8 mouse cellular contexts compared by ENCODE assay signal in genomic region chr6:122763844-122764445, GRCm38 (mm10). TPM values are rescaled to one million over a fixed set of nuclear protein-coding genes. Genes with fewer than 3 reads are reported as not detected.
DNase-seq lines count a peak whose midpoint lies in the region; ATAC-seq and TF ChIP-seq lines count a peak whose summit lies in the region.

No protein-coding gene starts in this region.

- TF ChIP-seq EP300 in MEL (IDR thresholded peaks at IDR 0.05; ENCODE audit: low read depth in 1 of 2, low read length in 2 of 2) = peak; percentile 82 to 85

- no peak for TF ChIP-seq RAD21 in MEL (IDR thresholded peaks at IDR 0.05; ENCODE audit: low read depth, low read length)

- H3K9me3 ChIP-seq in heart, embryonic 11.5 days (replicated peaks; ENCODE audit: control insufficient read depth, low read length) = no peaks in the 10 kb centered on the region
- H3K9me3 ChIP-seq in MEL (replicated peaks; ENCODE audit: insufficient read depth, low read length) = no peaks in the 10 kb centered on the region
- H3K9me3 ChIP-seq in hindbrain, embryonic 12.5 days (replicated peaks) = no peaks in the 10 kb centered on the region

- no peaks in the 10 kb centered on the region for H3K36me3 ChIP-seq in heart, embryonic 11.5 days (ENCODE audit: control insufficient read depth, insufficient read depth, low read length)
- H3K36me3 ChIP-seq in MEL (ENCODE audit: control insufficient read depth in 1 of 2, insufficient read depth in 2 of 2, low read length in 2 of 2) = peaks cover 0 to 35% of the 10 kb centered on the region in 2 experiments; a peak in 2 of 4 replicates
- H3K36me3 ChIP-seq in hindbrain, embryonic 12.5 days = no peaks in the 10 kb centered on the region

- ATAC-seq in heart, embryonic 11.5 days (replicated peaks; ENCODE audit: insufficient number of reproducible peaks, low FRiP score, low TSS enrichment) = no peak
- ATAC-seq in hindbrain, embryonic 12.5 days (ENCODE audit: low FRiP score) = peak; percentile 19
- peak; percentile 10 for ATAC-seq in megakaryocyte-erythroid progenitor cell, adult 5-6 weeks (replicated peaks; ENCODE audit: low FRiP score, low TSS enrichment, poor library complexity, severe bottlenecking)

- 32% methylated on average over 17 of the region's 17 CpGs for WGBS in heart, embryonic 11.5 days (ENCODE audit: insufficient replicate concordance)
- 31% methylated on average over 17 of the region's 17 CpGs for WGBS in hindbrain, embryonic 12.5 days

- peak overlapping the region; percentile 43 for H3K4me3 ChIP-seq in heart, embryonic 11.5 days (ENCODE audit: low read depth, low read length)
- H3K4me3 ChIP-seq in MEL (ENCODE audit: control insufficient read depth in 1 of 2, insufficient read depth in 1 of 2, low read depth in 2 of 2, low read length in 2 of 2) = peak overlapping the region; percentile 48 to 72
- H3K4me3 ChIP-seq in hindbrain, embryonic 12.5 days = peak overlapping the region; percentile 46

- H3K27me3 ChIP-seq in heart, embryonic 11.5 days (ENCODE audit: control insufficient read depth, insufficient read depth, low read length) = no peaks in the 10 kb centered on the region
- no peaks in the 10 kb centered on the region for H3K27me3 ChIP-seq in MEL (ENCODE audit: control insufficient read depth in 1 of 2, insufficient read depth in 2 of 2, low read length in 2 of 2)
- peaks cover 14% of the 10 kb centered on the region for H3K27me3 ChIP-seq in hindbrain, embryonic 12.5 days

- peak overlapping the region; percentile 32; the same call in 1 of the 2 replicates for H3K27ac ChIP-seq in heart, embryonic 11.5 days (ENCODE audit: low read depth, low read length)
- peak overlapping the region; percentile 98 for H3K27ac ChIP-seq in MEL (ENCODE audit: control insufficient read depth, low read depth, low read length)
- peak overlapping the region; percentile 90 for H3K27ac ChIP-seq in hindbrain, embryonic 12.5 days

- H3K4me1 ChIP-seq in heart, embryonic 11.5 days (ENCODE audit: control insufficient read depth, insufficient read depth, low read length) = peaks cover 6% of the 10 kb centered on the region; the same call in 1 of the 2 replicates
- peaks cover 22 to 31% of the 10 kb centered on the region in 2 experiments for H3K4me1 ChIP-seq in MEL (ENCODE audit: control insufficient read depth in 1 of 2, insufficient read depth in 2 of 2, low read length in 2 of 2)
- H3K4me1 ChIP-seq in hindbrain, embryonic 12.5 days = peaks cover 5% of the 10 kb centered on the region; the same call in 1 of the 2 replicates

- TF ChIP-seq CTCF in MEL (IDR thresholded peaks at IDR 0.05 in 2 of 3, conservative IDR thresholded peaks at IDR 0.05 in 1 of 3; ENCODE audit: control insufficient read depth in 1 of 3, insufficient read depth in 1 of 3, low read depth in 2 of 3, low read length in 3 of 3, poor library complexity in 1 of 3, severe bottlenecking in 1 of 3) = no peak

- intact Hi-C loops in heart, postnatal 14 days (cut with DNase I) = no loop called here

- H3K4me2 ChIP-seq in heart, embryonic 11.5 days = peak overlapping the region; percentile 92
- peak overlapping the region; percentile 85 for H3K4me2 ChIP-seq in hindbrain, embryonic 12.5 days (replicated peaks)

- no peak for DNase-seq in heart, postnatal 14 days
- DNase-seq in MEL (ENCODE audit: low read depth, low spot score) = peak; percentile 92
- no peak for DNase-seq in retina, embryonic 14.5 days (ENCODE audit: low spot score)
- no peak for DNase-seq in left cerebral cortex, adult 11 months (ENCODE audit: low spot score)
- DNase-seq in adrenal gland, adult 18-20 months (ENCODE audit: low spot score in 2 of 2) = no peak

- peak overlapping the region; percentile 71 for H3K9ac ChIP-seq in heart, embryonic 11.5 days (ENCODE audit: low read depth, low read length)
- H3K9ac ChIP-seq in MEL (ENCODE audit: control insufficient read depth, low read depth, low read length, poor library complexity, severe bottlenecking) = peak overlapping the region; percentile 65
- H3K9ac ChIP-seq in hindbrain, embryonic 12.5 days = peak overlapping the region; percentile 61

- H3K79me2 ChIP-seq in MEL (ENCODE audit: control insufficient read depth, insufficient read depth, low read length, poor library complexity) = no peaks in the 10 kb centered on the region

- 0 out of 4 replicates have a peak, but pooled peaks have one; percentile 12 to 21 for TF ChIP-seq POLR2A in MEL (IDR thresholded peaks at IDR 0.05; ENCODE audit: control insufficient read depth in 1 of 2, insufficient read depth in 1 of 2, low read depth in 1 of 2, low read length in 2 of 2, poor library complexity in 1 of 2)

TF ChIP-seq in MEL, 35 proteins besides CTCF, POLR2A, EP300 and RAD21 (continues in another document):
- TF ChIP-seq POLR2AphosphoS2 (IDR thresholded peaks at IDR 0.05; ENCODE audit: low read length) (no peak; the same call in 1 of the 2 replicates), ZNF384 (IDR thresholded peaks at IDR 0.05; ENCODE audit: low read depth, low read length) (0 out of 2 replicates have a peak, but pooled peaks have one; percentile 33), SMC3 (IDR thresholded peaks at IDR 0.05; ENCODE audit: low read depth, low read length) (no peak), E2F4 (IDR thresholded peaks at IDR 0.05; ENCODE audit: borderline replicate concordance, low read depth, low read length) (peak; percentile 53; the same call in 1 of the 2 replicates), CHD1 (IDR thresholded peaks at IDR 0.05; ENCODE audit: low read depth, low read length) (no peak; the same call in 1 of the 2 replicates), NRF1 (IDR thresholded peaks at IDR 0.05; ENCODE audit: insufficient read depth, low read depth, low read length, poor library complexity, severe bottlenecking) (0 out of 2 replicates have a peak, but pooled peaks have one; percentile 28), MYB (IDR thresholded peaks at IDR 0.05; ENCODE audit: low read depth, low read length) (peak; percentile 72), RCOR1 (IDR thresholded peaks at IDR 0.05; ENCODE audit: low read depth, low read length) (peak; percentile 78), GABPA (IDR thresholded peaks at IDR 0.05; ENCODE audit: low read depth, low read length) (peak; percentile 7; the same call in 1 of the 2 replicates), USF1 (IDR thresholded peaks at IDR 0.05; ENCODE audit: low read depth, low read length) (peak; percentile 74), MAZ (IDR thresholded peaks at IDR 0.05; ENCODE audit: low read depth, low read length) (no peak), MEF2A (IDR thresholded peaks at IDR 0.05; ENCODE audit: extremely low read depth, insufficient replicate concordance, low read depth, low read length, poor library complexity, severe bottlenecking) (no peak), USF2 (IDR thresholded peaks at IDR 0.05; ENCODE audit: borderline replicate concordance in 1 of 2, insufficient read depth in 1 of 2, low read depth in 1 of 2, low read length in 2 of 2) (no peak), TBP (IDR thresholded peaks at IDR 0.05; ENCODE audit: low read depth, low read length) (peak; percentile 55; the same call in 1 of the 2 replicates), MXI1 (IDR thresholded peaks at IDR 0.05; ENCODE audit: low read depth, low read length) (peak; percentile 86), MAFK (IDR thresholded peaks at IDR 0.05; ENCODE audit: borderline replicate concordance, low read depth, low read length) (no peak), MAX (IDR thresholded peaks at IDR 0.05; ENCODE audit: low read length) (peak; percentile 88), KAT2A (conservative IDR thresholded peaks at IDR 0.05; ENCODE audit: low read depth, low read length) (no peak), GATA1 (IDR thresholded peaks at IDR 0.05; ENCODE audit: low read depth, low read length) (peak; percentile 78), TAL1 (IDR thresholded peaks at IDR 0.05; ENCODE audit: low read length) (peak; percentile 24), CHD2 (IDR thresholded peaks at IDR 0.05; ENCODE audit: low read length) (peak; percentile 21; the same call in 1 of the 2 replicates), SIN3A (IDR thresholded peaks at IDR 0.05; ENCODE audit: low read length) (peak; percentile 74)

RNA-seq across cellular contexts. Expression of gene Slc2a3, which starts 37.5 kb away (rescaled TPM):
- 27.5 and 33.2 TPM in 2 replicates for polyA plus RNA-seq in heart, embryonic 11.5 days (2014; fragmentation: Nextera tagmentation; extraction: Ambion mirVana)
- total RNA-seq in heart, postnatal 14 days (2021) = 1 to 10 TPM; 2.3 to 2.4 TPM
- 78.4 and 108 TPM in 2 replicates for total RNA-seq in MEL (2012; rRNA removed)
- 10 to 100 TPM in 1 of 2 experiments, not detected in 1; 93.4 TPM for polyA plus RNA-seq in MEL (2012; ENCODE audit: insufficient read depth in 1 of 2, insufficient read length in 2 of 2, low read depth in 1 of 2, low replicate concordance in 2 of 2, missing spikeins in 1 of 2)
- 24.7 and 25.3 TPM in 2 replicates for polyA plus RNA-seq in hindbrain, embryonic 12.5 days (2016; fragmentation: Nextera tagmentation; extraction: Ambion mirVana)
- total RNA-seq in megakaryocyte-erythroid progenitor cell, adult 5-6 weeks (2014; fragmentation: Nextera tagmentation) = 13.3 and 18.9 TPM in 2 replicates
- total RNA-seq in megakaryocyte-erythroid progenitor cell, adult 5-6 weeks (2017) = 21.5 and 26.2 TPM in 2 replicates
- total RNA-seq in adrenal gland, adult 18-20 months (2021) = 10 to 100 TPM in 1 of 2 experiments, 1 to 10 TPM in 1; 8.1 to 10.3 TPM

RNA-seq across cellular contexts. Expression of gene Foxj2, which starts 55.8 kb away (rescaled TPM):
- 4.9 and 5.9 TPM in 2 replicates for polyA plus RNA-seq in heart, embryonic 11.5 days (2014; fragmentation: Nextera tagmentation; extraction: Ambion mirVana)
- 10 to 100 TPM; 30.9 to 31.9 TPM for total RNA-seq in heart, postnatal 14 days (2021)
- 2.0 and 2.2 TPM in 2 replicates for total RNA-seq in MEL (2012; rRNA removed)
- polyA plus RNA-seq in MEL (2012; ENCODE audit: insufficient read depth in 1 of 2, insufficient read length in 2 of 2, low read depth in 1 of 2, low replicate concordance in 2 of 2, missing spikeins in 1 of 2) = 1 to 10 TPM in 1 of 2 experiments, not detected in 1; 8.6 TPM
- polyA plus RNA-seq in hindbrain, embryonic 12.5 days (2016; fragmentation: Nextera tagmentation; extraction: Ambion mirVana) = 6.1 and 6.9 TPM in 2 replicates
- 10.4 and 18.1 TPM in 2 replicates for total RNA-seq in megakaryocyte-erythroid progenitor cell, adult 5-6 weeks (2014; fragmentation: Nextera tagmentation)
- total RNA-seq in megakaryocyte-erythroid progenitor cell, adult 5-6 weeks (2017) = 4.3 and 11.3 TPM in 2 replicates
- total RNA-seq in adrenal gland, adult 18-20 months (2021) = 10 to 100 TPM; 17.1 TPM

RNA-seq across cellular contexts. Expression of gene Nanog, which starts 56.7 kb away (rescaled TPM):
- 0.23 and 0.25 TPM in 2 replicates for polyA plus RNA-seq in heart, embryonic 11.5 days (2014; fragmentation: Nextera tagmentation; extraction: Ambion mirVana)
- total RNA-seq in heart, postnatal 14 days (2021) = not detected
- total RNA-seq in MEL (2012; rRNA removed) = not detected in 2 replicates
- polyA plus RNA-seq in MEL (2012; ENCODE audit: insufficient read depth in 1 of 2, insufficient read length in 2 of 2, low read depth in 1 of 2, low replicate concordance in 2 of 2, missing spikeins in 1 of 2) = under 1 TPM in 1 of 2 experiments, not detected in 1; 0.63 TPM
- polyA plus RNA-seq in hindbrain, embryonic 12.5 days (2016; fragmentation: Nextera tagmentation; extraction: Ambion mirVana) = 0.14 and 0.27 TPM in 2 replicates
- total RNA-seq in megakaryocyte-erythroid progenitor cell, adult 5-6 weeks (2014; fragmentation: Nextera tagmentation) = not detected in 2 replicates
- not detected in 2 replicates for total RNA-seq in megakaryocyte-erythroid progenitor cell, adult 5-6 weeks (2017)
- not detected for total RNA-seq in adrenal gland, adult 18-20 months (2021)

Comparison
In these comparisons a context has a peak if more than half of its experiments do, and no peak if none do; other contexts are left out.
1. H3K27ac ChIP-seq: peak in every context shown above with its lines; median percentile 98 in MEL; 90 in hindbrain, embryonic 12.5 days; 32 in heart, embryonic 11.5 days.